Mouse (Mus musculus): ENCODE data around the gene Metap1.
"Not testable (repeated sequence)": the region's sequence is repeated elsewhere in the genome, so short reads cannot be mapped to it uniquely, and the experiment has no call there.

The Metap1 gene

DNA sequence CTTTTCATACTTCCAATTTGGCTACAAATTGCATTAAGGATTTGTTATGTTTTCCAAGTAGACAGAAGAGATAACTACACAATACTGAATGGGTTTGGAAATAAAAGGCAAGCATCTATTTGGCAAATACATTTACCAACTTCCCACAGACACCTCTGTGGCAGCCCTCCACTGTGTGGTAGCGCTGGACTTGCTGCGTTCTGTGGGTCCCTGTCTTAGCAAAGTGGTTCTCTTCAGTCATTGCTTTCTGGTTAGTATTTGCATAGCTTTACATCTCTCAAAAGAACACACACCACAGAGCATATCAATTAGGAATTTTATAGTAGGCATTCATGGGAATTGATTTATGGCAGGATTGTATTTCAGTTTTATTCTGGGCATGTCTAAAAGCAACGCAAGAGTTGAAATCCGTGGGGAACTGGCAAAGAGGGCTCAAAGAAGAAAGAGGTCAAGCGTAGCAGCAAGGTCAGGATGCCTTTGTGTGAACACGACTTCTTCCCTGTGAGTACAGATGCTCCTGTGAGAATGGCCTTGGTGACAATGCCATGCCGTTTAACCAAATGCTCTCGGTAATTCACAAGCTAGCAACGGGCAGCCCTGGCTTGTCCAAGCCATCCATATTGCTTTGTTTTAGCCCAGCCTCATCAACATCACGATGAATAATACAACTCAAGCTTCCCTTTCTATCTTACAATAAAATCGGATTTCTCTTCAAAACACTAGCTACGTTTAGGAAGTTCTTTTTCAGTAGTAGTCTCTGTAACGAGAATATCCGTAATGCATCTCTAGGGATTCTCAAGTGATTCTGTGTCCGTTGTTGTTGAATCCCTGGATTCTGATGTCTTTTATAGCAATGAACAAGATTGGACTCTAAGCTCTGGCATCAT lies 10.8 kb upstream of the Metap1 start:
- DNase-seq: no peak

GRCm38 (mm10) chr3:138498731-138499130 lies 9.4 kb upstream of the Metap1 start:
- DNase-seq: no peak

DNA sequence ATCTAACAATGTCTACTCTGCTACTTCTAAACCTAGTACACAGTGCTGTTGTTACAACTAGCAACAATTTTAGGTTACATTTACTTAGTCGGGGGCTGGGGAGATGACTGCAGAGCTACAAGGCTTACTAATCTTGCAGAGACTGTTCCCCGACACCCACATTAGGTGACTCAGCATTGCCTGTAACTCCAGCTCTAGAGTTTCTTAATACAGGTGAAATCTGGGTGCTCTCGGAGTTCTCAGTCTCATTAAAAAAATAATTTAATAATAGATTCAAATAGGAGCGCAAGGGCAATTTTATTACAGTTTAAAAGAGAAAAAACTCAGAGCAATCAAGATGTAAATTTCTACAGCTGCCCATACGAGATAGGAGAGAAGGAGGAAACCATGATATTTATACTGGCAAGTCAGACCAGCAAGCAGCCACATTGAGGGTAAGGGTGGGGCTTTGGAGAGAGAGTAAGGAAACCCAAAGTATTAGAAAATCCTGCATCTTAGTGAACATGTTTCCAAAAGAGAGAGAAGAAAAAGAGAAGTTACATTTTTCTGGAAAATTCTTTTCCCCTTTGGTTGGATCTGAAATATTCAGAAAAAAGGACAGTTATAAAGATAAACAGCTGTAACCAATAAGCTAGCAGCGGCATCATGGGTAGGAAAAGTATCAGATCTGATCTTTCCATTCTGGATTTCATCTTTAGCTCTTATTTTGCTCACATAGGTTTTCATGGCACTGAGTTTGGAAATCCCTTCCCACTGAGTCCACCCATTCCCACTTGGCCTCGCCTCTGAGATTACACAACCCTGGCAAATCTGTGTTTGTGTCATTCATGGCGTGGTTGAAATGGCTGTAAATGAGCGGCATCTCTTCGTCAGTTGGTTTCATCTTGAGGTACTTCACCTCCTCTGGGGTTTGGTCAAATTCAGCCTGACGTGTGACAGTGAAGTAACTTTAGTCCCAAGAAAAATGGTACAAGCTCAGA lies 6.1 kb upstream of the Metap1 start:
- DNase-seq: no peak

DNA sequence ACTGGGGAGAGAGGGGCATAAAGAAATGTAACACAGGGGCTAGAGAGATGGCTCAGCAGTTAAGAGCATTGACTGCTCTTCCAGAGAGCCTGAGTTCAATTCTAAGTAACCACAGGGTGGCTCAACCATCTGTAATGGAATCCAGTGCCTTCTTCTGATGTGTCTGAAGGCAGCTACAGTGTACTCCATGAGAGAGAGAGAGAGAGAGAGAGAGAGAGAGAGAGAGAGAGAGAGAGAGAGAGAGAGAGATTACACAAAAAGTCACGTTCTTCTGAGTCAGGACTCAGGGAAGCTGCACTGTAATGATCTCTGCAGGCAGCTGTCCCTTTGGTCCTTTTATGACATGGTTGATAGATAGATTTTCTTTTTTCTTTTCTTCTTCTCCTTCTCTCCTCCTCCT lies 5.2 kb upstream of the Metap1 start:
- DNase-seq: no peak

DNA sequence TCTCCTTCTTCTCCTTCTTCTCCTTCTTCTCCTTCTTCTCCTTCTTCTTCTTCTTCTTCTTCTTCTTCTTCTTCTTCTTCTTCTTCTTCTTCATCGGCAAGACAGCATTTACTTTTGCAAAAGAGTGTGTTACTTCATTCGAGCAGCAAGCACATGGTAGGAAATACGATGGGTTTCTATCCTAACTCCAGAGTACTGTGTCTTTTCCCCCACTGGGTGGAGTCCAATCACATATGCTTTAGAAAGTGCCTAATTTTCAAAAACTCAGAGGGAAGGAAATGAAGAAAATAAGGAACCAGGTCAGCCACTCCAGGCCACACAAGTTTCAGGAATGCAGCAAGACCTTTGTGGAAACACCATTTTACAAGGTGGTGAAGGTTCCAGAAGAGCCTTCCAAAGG lies 4.4 kb upstream of the Metap1 start:
- DNase-seq: no peak

DNA sequence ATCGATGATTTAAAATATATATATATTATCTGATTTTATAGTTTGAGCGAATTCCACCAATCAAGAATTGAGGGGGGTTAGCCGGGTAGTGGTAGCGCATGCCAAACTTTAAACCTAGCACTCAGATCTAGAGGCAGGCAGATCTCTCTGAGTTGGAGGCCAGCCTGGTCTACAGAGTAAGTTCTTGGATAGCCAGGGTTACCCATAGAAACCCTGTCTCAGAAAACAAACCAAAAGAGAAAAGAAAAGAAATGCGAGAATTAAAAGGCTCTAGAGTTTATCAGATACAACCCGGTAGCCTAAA lies 671 bp upstream of the Metap1 start:
- no peak for DNase-seq

DNA sequence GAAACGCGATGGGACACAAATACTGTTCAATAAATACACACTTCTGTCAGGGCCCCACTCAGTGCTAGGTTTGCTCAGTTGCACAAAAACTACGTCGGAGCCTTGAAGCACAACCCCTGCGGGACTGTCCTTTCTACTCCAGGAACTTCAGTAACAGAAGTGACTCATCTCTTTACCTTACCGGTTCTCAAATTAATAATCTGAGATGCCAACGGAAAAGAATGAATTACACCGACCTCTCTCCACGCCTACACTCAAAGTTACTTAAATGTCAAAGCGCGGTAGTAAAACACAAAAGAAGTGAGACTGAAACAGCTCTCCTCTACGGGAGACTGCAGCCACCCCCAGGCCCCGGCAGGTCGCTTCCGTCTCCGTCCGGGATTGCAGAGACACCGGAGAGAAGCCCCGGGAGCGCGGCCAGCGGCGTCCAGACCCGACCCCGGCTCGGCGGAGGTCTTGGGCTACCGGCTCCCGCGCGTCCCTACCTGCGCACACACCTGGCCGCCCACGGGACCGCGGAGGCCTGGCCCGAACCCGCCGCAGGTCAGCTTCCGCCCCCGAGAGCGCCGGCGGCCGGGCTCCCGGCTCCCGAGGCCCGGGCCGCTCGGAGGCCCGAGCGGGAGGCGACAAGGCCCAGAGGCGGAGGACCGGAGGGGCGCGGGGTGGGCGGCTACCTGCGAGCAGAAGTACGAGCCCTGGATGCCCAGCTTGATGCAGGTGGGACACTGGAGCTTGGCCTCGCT lies 560 bp downstream of the Metap1 start:
- DNase-seq: no peak

GRCm38 (mm10) chr3:138483240-138483639 lies 6.1 kb downstream of the Metap1 start:
- no peak for DNase-seq

DNA sequence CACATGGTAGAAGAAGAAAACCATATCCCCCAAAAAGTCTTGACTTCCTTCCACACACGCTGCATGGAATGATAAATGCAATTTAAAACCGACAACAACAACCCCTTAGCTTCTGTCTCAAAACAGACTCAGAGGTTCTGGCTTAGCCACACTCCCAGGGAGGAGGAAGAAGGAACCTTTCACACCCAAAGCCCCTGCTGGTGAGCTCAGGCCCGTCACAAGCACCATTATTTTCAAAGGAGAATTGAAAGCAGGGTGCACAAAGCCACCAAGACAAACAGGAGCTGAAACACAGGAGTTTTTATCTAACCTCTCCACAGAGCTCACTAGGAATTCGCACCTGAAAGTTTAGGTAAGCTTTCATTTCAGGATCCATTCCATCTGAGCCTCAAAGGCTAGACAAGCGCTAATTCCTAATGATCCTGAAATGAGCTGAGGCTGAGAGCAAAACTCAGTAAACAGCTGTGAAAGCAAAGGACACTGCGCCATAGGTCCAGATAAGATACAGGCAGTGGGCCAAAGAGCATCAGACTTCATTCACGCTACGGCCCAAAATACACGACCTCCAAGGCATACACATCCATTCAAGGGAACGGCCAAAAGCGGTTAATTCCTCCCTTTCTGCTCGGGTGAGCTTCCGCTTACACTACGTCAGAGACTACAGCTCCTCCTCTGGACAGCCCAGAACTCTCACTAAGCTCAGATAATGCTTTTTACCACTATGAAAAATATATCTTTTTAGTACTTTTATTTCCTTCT lies 7.6 kb downstream of the Metap1 start:
- DNase-seq: no peak

DNA sequence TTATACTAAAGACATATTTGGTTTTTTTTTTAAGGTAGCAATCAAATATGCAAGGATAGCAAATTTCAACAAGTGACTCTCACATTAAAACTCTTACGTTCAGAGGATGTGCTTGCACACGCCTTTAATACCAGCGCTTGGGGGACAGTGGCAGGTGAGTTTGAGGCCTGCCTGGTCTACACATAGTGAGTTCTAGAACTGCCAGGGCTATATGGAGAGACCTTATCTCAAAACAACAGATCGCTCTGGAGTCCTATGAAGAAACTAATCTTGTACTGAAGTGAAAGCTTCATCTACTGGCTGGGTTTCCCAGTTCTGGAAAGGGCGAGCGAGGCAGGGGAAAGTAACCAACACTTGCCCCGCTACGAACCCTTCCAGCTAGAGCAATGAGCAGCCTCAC lies 9.8 kb downstream of the Metap1 start:
- no peak for DNase-seq

- DNase-seq: no peak
These were observed 18.2 kb downstream of the Metap1 start for GRCm38 (mm10) chr3:138471066-138471465.

DNA sequence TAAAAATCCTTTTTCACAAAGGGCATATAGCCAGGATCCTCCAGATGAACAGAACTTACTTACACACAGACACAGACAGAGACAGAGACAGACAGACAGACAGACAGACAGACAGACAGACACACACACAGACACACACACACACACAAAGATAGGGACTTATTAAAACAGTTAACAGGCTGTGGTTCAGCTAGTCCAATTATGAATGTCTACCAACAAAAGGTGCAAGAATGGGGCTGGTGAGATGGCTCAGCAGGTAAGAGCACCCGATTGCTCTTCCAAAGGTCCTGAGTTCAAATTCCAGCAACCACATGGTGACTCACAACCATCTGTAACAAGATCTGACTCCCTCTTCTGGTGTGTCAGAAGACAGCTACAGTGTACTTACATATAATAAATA lies 22.7 kb downstream of the Metap1 start:
- DNase-seq: not testable (repeated sequence)

- no peak for DNase-seq
These were observed 24.7 kb downstream of the Metap1 start for GRCm38 (mm10) chr3:138464573-138465147.

GRCm38 (mm10) chr3:138463807-138464206 lies 25.5 kb downstream of the Metap1 start:
- DNase-seq: no peak

DNA sequence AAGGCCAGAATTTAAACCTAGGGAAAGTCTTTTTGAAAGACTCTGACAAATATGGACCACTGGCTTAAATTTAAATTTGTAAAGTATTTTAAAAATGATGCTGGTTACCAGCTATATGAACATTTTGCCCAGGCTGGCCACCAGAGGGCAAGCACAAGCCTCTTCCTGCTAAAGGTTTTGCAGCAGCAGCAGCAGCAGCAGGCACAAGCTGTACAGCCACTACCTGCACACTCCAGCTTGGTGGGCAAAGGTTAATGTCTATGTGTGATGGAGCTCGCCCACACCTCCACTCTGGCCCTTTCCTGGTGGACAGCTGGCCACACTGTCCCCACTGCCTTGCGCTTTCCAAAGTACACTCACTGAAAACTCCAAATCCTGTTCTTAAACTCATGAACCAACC lies 26.2 kb downstream of the Metap1 start:
- DNase-seq: no peak

- no peak for DNase-seq
These were observed 27.5 kb downstream of the Metap1 start for GRCm38 (mm10) chr3:138461832-138462231.

- peak; percentile 45 for DNase-seq
These were observed 29.1 kb downstream of the Metap1 start for GRCm38 (mm10) chr3:138460260-138460659.

- DNase-seq: no peak
These were observed 30.9 kb downstream of the Metap1 start for GRCm38 (mm10) chr3:138458441-138458840.

DNA sequence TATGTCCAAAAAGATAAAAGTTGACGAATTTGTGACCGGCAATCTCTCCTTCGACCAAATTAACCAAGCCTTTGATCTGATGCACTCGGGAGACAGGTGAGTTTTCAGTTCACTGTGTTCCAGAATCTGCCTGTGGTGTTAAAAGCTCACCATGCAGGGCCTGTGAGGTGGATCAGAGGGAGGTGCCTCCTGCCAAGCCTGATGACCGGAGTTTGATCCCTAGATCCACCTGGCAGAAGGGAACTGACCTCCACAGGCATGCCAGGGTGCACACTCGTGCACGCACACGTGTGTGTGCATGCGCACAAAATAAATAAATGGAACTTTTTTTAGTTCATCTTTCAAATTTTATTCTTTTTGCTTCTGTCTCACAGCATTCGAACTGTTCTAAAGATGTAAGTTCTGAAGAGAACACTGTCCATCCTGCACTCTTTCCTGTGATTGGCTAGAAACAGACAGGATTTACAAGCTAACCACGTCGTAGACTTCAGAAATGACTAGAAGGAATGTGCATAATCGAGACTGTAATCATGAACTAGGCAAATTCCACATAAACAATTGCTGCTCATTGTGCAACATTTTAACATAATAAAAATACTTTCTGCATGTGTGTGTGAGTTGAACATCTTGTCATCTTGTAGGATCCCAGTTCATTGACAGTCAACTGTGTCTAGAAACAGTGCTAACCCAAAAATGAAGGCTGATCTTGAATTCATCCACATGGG lies 34.4 kb downstream of the Metap1 start:
- DNase-seq: no peak

DNA sequence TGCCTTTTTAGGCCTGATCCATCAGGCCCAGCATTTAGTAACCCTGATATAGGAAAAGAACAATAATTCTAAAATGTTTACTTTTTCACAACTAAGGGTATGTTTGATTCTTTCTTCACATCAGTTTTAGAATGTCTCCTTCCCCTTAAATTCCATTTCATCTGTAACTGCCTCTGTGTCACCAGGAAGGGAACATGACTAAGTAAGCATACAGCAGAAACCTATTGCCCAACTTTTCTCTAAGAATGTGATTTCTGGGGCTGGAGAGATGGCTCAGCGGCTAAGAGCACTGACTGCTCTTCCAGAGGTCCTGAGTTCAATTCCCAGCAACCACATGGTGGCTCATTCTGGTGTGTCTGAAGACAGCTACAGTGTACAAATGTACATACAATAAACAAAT lies 35.1 kb downstream of the Metap1 start:
- DNase-seq: no peak

GRCm38 (mm10) chr3:138452169-138452568 lies 37.1 kb downstream of the Metap1 start:
- DNase-seq: no peak
